Mouse (Mus musculus): ENCODE results near the gene Fbxl15. TPM values are rescaled to one million over a fixed set of nuclear protein-coding genes. Genes with fewer than 3 reads are reported as not detected.

Fbxl15 gene
- total RNA-seq, 1 experiment from 2014 or later = 3.1 TPM

- ATAC-seq (ENCODE audit: extremely low read depth, insufficient number of reproducible peaks, low FRiP score, poor library complexity, severe bottlenecking) = no peak
Measured at GRCm38 (mm10) chr19:46320076-46320785, 7.8 kb upstream of the Fbxl15 start.

GRCm38 (mm10) chr19:46321101-46321943 lies 6.7 kb upstream of the Fbxl15 start:
- peak; percentile 17; the same call in 1 of the 2 replicates for ATAC-seq (ENCODE audit: extremely low read depth, insufficient number of reproducible peaks, low FRiP score, poor library complexity, severe bottlenecking)

- ATAC-seq (ENCODE audit: extremely low read depth, insufficient number of reproducible peaks, low FRiP score, poor library complexity, severe bottlenecking) = no peak
Measured at GRCm38 (mm10) chr19:46322144-46322995, 5.6 kb upstream of the Fbxl15 start.

- ATAC-seq (ENCODE audit: extremely low read depth, insufficient number of reproducible peaks, low FRiP score, poor library complexity, severe bottlenecking) = no peak
Measured at GRCm38 (mm10) chr19:46322996-46323572, 4.9 kb upstream of the Fbxl15 start.

GRCm38 (mm10) chr19:46323716-46324115 lies 4.3 kb upstream of the Fbxl15 start:
- ATAC-seq (ENCODE audit: extremely low read depth, insufficient number of reproducible peaks, low FRiP score, poor library complexity, severe bottlenecking) = no peak

- no peak for ATAC-seq (ENCODE audit: extremely low read depth, insufficient number of reproducible peaks, low FRiP score, poor library complexity, severe bottlenecking)
Measured at GRCm38 (mm10) chr19:46324366-46324765, 3.6 kb upstream of the Fbxl15 start.

- ATAC-seq (ENCODE audit: extremely low read depth, insufficient number of reproducible peaks, low FRiP score, poor library complexity, severe bottlenecking) = no peak
Measured at GRCm38 (mm10) chr19:46324918-46325317, 3.1 kb upstream of the Fbxl15 start.

GRCm38 (mm10) chr19:46326019-46326755 lies 1.8 kb upstream of the Fbxl15 start:
- no peak for ATAC-seq (ENCODE audit: extremely low read depth, insufficient number of reproducible peaks, low FRiP score, poor library complexity, severe bottlenecking)

- no peak for ATAC-seq (ENCODE audit: extremely low read depth, insufficient number of reproducible peaks, low FRiP score, poor library complexity, severe bottlenecking)
Measured at GRCm38 (mm10) chr19:46326756-46327305, 1.2 kb upstream of the Fbxl15 start, which contains the start of gene Psd. Gene Psd, minus strand, starts transcription at chr19:46327156.

GRCm38 (mm10) chr19:46327531-46328064 lies 386 bp upstream of the Fbxl15 start:
- no peak for ATAC-seq (ENCODE audit: extremely low read depth, insufficient number of reproducible peaks, low FRiP score, poor library complexity, severe bottlenecking)

GRCm38 (mm10) chr19:46329031-46329641 lies 1.2 kb downstream of the Fbxl15 start:
- ATAC-seq (ENCODE audit: extremely low read depth, insufficient number of reproducible peaks, low FRiP score, poor library complexity, severe bottlenecking) = no peak

- peak; percentile 75 for ATAC-seq (ENCODE audit: extremely low read depth, insufficient number of reproducible peaks, low FRiP score, poor library complexity, severe bottlenecking)
Measured at GRCm38 (mm10) chr19:46329951-46330350, 2.0 kb downstream of the Fbxl15 start.

GRCm38 (mm10) chr19:46330696-46331095 lies 2.7 kb downstream of the Fbxl15 start:
- ATAC-seq (ENCODE audit: extremely low read depth, insufficient number of reproducible peaks, low FRiP score, poor library complexity, severe bottlenecking) = no peak

GRCm38 (mm10) chr19:46331326-46331725 lies 3.3 kb downstream of the Fbxl15 start:
- ATAC-seq (ENCODE audit: extremely low read depth, insufficient number of reproducible peaks, low FRiP score, poor library complexity, severe bottlenecking) = no peak

GRCm38 (mm10) chr19:46331936-46332335 lies 4.0 kb downstream of the Fbxl15 start:
- no peak for ATAC-seq (ENCODE audit: extremely low read depth, insufficient number of reproducible peaks, low FRiP score, poor library complexity, severe bottlenecking)

- ATAC-seq (ENCODE audit: extremely low read depth, insufficient number of reproducible peaks, low FRiP score, poor library complexity, severe bottlenecking) = no peak
Measured at GRCm38 (mm10) chr19:46332721-46333339, 4.8 kb downstream of the Fbxl15 start.

GRCm38 (mm10) chr19:46333906-46334305 lies 5.9 kb downstream of the Fbxl15 start:
- ATAC-seq (ENCODE audit: extremely low read depth, insufficient number of reproducible peaks, low FRiP score, poor library complexity, severe bottlenecking) = no peak

Measured in neutrophil, adult 5-6 weeks (primary cell).